Mouse (Mus musculus) layer of hippocampus, postnatal 14 days (tissue): ENCODE results near the gene Grk6. TPM values are rescaled to one million over a fixed set of nuclear protein-coding genes. Genes with fewer than 3 reads are reported as not detected.
A peak's percentile ranks its signal among the peaks of the same experiment; 100 is the strongest.

Experiments used
- DNase-seq, 2 experiments: peaks; one replicate each; pipeline ENCODE4 v3.0.0; 2021 to 2022; ENCODE audit warnings: low spot score in 2 of 2, mixed read lengths in 1 of 2
- long read RNA-seq, 2 experiments: library from polyadenylated mRNA; stranded (forward); transcript quantifications; one replicate each; pipeline ENCODE4 v2.0.0; 2021
- total RNA-seq, 2 experiments: library from RNA; stranded (reverse); gene quantifications; 2 replicates each; pipeline ENCODE4 v1.2.3; 2021

Gene Grk6
- 10 to 100 TPM; 74.2 to 76.8 TPM for total RNA-seq
- long read RNA-seq, experiment 1, transcript Grk6-203 (16 exons, 1,997 nt) = major isoform, 53 of 105 reads
- long read RNA-seq, experiment 1, transcript Grk6-201 (16 exons, 2,994 nt) = minor isoform, 21 of 105 reads
- long read RNA-seq, experiment 1, transcript Grk6-202 (16 exons, 2,169 nt) = minor isoform, 7 of 105 reads
- long read RNA-seq, experiment 1, partial matches to known transcripts = 6 of 105 reads
- long read RNA-seq, experiment 1, other reads (novel, unspliced or antisense) = 17 of 105 reads
- long read RNA-seq, experiment 2, transcript Grk6-201 (16 exons, 2,994 nt) = minor isoform, 27 of 135 reads
- long read RNA-seq, experiment 2, transcript Grk6-203 (16 exons, 1,997 nt) = major isoform, 74 of 135 reads
- long read RNA-seq, experiment 2, transcript Grk6-202 (16 exons, 2,169 nt) = minor isoform, 13 of 135 reads
- long read RNA-seq, experiment 2, partial matches to known transcripts = 6 of 135 reads
- long read RNA-seq, experiment 2, other reads (novel, unspliced or antisense) = 13 of 135 reads

DNA sequence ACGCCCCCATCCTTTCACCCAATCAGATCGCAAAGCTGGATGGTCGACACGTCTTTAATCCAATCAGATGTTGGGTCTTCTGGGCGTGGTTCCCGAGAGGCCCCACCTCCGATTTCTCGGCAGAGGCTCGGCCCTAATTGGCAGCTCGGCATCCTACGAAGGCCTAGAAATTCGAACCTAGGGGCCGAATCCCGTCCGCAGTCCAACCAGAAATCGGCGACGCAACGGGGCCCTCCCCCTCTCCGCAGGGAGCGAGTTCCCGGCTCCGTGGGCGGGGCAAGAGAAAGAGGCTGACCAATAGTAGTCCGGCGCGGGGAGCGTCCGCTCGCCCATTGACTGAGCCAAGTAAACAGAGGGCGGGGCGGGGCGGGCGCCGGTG, at the start of gene Grk6:
Gene Grk6 (plus strand): TSS at position 136 of the 379 bp plus-strand sequence.
- peak; percentile 99 to 100 for DNase-seq

DNA sequence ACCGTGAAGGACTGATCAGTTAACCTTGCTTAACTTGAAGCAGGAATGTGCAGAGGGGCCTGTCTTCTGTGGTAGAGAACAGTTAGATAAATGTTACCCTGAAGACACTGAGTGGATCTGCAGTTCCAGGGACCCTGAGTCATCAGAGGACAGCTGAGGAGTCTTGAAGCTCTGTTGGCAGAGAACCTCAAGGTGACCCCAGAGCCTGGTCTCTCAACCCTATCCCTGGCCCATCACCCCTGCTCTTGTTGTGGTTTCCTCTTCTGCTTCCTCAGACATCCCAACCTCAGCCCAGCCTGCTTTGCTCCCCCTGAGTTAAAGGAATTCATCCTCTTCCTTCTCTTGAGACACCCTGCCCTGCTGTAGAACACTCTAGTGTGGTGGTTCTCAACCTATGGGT, 46.8 kb upstream of the Grk6 start, which contains the start of gene Slc34a1:
Gene Slc34a1 (plus strand): TSS at position 100 of the 400 bp plus-strand sequence.
- DNase-seq = no peak

DNA sequence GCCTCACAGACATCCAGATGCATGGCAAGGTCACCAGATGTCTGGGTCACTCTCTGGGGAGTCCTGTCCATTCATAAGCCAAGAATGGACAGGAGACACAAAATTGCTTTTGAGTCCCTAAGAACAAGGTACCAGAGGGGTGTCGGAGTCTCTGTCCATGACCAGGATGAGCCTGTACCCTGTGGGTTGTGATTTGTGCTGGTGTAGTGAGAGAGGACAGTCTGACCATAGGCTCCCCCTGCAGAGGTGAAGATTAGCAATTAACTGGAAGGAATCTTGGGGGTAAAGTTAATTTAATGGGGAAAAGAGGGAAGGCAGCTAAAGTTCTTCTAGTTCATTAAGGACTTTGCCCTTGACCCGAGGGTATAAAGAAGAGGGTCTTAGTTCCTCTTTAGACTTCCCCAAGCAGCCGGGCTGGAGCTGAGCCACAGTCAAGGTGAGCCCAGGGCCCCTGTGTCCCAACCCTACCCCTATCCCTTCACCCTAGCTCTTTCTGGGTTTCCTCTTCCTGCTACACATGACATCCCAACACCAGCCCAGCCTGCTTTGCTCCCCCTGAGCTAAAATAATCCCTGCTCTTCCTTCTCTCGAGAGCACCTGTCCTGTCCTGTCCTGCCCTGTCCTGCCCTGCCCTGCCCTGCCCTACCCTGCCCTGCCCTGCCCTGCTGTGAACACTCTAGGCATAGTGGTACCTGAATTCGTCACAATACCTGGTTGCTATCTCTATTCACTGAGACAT, 45.4 kb upstream of the Grk6 start:
- no peak for DNase-seq

DNA sequence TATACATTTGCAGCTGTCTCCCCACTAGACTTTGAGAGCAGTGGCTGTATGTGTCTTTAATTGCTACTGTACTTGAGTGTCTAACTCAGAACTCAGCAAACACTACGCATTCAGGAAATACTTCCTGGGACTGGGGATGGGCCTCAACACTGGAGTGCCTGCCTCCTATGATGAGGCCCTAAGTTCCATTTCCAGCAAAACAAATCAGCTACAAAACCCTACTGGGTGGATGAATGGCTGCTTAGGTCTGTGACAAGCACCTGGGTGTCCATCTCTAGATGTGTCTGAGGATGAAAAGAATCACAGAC, 44.9 kb upstream of the Grk6 start:
- DNase-seq = no peak

DNA sequence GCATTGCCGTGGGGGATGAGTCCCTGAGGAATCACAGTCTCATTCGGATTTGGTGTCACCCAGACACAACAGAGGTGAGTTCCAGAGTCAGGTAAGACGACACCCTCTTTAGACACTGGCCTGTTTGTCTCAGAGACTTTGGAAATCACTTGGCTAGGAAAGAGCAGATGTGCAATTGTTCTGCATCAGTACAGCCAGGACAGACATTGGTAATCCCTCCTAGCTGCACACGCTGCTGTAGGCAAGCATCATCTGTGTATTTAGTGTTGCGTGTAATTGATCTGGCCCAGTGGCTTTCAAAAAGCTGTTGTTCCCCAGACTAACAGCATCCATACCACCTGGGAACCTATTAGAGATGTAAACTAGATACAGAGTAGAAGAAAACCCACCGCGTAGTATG, 41.6 kb upstream of the Grk6 start:
- no peak for DNase-seq

DNA sequence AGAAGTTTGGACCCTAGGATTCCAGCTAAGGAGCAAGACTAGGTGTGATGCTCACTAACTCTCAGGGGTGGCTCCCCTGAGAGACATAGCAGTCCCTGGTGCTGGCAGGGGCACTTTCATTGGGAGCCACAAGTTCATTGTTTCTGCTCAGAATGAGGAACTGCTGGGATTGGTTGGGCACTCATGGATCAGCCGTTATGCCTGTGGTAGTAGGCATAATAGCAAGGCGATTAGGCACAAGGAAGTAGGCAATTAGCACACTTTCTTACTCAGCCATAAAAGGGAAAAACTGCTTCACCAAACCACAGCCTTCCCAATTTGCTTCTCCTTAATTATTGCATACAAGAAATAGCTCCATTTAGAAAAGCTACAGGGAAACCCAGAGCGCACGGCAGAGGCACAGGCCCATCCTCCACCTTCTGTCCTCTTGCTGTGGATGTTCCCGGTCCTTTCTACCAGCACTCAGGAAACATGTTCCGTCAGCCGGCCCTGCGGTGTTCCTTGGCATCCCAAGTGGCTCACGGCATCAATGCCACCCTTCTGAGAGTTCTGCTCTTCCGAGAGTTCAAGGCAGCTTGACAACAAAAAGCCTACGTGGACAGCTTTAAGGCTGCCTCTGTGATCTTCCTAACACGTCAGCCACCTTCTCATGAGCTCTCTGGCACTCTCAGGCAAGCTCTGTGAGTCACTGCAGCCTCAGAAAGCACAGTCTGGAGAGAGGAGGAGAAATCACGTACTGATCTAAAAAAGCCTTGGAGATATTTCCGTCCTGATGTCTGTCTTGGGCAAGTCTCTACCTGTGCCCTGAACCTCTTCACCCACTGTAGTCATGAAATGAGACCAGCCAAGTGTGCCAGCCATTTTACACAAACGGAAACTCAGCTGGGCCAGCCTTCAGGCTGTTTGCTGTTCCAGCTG, 40.7 kb upstream of the Grk6 start:
- DNase-seq = no peak

DNA sequence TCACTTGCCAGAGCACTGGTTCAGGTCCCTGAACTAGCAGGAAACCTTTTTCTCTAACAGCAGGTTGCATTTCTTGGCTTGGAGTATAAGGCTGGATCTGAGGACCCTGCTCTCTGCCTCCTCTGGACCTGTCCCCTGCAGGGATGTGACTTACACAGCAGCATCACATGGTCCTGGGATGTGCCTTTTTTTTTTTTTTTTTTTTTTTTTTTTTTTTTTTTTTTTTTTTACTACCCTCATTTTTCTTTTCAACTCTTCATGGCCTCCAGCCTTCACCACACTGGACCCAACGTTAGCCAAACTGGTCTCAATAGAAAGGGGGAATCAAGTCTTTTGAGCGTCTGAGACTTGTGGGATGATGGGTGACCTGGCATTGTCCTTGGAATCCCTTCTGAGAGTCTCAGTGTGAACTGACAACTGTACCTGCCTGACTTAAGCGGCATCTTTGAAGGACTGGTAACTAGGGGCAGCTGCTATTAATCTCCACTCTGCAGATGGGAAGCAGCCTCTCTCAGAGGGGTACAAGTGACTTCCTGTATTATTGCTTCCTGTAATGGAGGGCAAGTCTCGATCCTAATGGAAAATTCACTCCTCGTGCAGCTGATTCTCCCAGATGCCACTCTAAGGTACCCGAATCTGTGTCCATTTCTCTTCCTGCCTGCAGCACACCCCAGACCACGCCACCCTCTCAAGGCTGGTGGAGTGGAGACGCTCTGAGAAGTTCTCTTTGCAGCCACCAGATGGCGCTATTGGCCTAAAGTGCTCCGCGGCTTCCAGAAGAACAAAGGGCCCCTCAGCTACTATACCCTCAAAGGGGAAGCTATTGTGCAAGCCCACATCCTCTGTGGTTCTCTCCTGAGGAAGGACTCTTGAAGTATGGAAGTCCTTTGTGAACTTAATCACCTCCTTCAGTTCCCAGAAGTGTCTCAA, 39.8 kb upstream of the Grk6 start:
- peak; percentile 83 for DNase-seq

DNA sequence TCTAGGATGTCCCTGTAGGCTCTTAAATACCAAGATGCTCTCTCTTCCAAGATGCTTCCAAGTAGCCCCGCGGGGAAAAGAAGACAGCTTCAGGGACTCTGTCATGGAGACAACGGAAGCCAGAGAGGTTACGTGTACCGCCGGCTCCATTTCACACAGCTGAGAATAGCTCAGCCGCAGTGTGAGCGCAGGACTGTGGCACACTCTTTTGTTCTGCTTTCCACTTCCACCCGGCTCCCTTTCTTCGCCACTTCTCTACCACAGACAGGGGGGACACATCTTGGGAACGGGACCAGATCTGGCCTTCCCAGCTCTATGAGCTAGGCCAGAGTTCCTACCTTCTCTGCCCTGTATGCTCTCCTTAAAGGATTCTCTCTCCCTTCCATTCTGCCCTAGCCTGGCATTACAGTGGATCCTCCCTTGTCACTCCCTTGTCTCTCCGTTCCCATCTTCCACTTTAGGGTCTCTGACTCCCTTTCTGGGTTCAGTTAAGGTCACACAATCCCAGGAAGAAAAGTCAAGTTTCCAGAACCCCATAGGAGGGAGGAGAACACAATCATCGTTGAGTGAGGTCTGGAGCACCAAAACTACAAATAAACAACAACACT, 39.0 kb upstream of the Grk6 start:
- no peak for DNase-seq

DNA sequence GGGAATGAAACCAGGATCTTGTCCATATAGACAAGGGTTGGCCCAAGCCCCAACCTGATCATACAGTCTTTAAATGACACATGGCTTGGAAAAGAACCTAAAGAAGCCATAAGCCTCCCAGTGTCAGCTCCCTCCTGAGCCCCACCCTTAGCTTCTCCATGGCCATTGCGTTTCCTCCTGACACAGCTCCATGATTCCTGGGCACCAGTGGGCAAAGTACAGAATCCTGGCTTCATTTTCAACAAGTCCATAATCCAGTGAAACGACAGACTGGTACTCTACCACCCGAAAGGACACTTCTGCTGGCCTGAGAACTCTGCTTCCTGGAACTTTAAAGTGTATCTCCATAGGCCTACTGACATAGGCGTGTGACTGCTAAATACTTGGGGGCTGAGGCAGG, 37.5 kb upstream of the Grk6 start:
- DNase-seq = no peak

DNA sequence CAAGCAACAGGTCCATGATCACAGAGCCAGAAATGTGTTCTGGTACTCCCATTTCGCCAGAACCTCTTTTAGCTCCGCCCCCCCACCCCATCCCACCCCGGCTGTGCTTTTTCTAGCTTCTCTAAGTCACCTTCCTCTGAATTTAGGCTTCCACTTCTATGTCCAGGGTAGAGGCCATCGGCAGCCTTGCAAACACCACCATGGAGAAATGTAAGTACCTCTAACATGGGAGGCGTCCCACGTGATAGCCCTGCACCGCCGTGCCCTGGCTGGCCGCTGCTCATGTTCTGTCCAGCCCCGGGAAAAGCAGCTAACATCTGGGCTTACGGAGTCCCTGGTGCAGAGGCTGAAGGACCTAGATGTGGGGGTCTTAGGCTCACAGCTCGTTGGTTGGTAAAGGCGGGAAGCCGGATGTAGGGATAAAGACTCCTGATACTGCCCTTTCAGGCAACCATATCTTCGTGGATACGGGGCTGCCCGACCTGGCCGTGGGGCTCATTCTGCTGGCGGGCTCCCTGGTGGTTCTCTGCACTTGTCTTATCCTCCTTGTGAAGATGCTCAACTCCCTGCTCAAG, 36.2 kb upstream of the Grk6 start:
- DNase-seq = no peak

DNA sequence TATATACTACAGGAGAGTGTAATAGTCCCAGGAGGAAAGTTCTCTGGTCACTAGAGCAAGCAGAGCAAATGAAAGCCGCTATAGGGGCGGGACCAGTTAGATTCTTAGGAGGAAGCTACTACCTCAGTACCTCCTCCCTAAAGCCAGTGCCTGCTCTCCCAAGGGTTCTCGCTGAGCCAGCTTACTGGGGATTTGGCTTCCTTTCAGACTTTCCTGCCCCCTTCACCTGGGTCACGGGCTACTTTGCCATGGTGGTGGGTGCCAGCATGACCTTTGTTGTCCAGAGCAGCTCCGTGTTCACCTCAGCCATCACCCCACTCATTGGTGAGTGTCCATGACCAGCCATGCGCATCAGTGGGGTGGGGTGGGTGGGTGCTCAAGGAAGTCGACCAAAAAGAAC, 33.0 kb upstream of the Grk6 start:
- no peak for DNase-seq

DNA sequence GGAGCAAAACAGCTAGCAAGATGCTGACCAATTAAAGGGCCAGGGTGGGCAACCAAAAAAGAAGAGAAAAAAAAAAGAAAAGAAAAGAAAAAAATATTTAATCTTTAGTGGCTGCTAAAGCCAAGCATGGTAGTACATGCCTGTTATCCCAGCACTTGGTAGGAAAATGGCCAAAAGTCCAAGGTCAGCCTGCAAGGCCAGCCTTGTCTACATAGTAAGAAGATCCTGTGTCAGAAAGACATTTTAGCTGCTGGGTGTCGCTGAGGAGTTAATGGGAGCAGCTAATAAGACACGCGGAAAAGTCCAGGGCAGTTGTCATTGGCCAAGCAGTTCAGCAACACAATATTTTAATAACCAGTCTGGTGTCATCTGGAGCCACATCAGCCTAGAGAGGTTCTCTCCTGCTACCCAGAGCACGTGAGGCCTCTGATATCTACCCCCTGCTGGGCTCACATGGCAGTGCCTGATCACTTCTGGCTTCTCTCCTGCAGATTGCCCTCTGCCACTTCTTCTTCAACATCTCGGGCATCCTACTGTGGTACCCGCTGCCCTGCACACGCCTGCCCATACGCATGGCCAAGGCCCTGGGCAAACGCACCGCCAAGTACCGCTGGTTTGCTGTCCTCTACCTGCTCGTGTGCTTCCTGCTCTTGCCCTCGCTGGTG, 32.1 kb upstream of the Grk6 start:
- no peak for DNase-seq

DNA sequence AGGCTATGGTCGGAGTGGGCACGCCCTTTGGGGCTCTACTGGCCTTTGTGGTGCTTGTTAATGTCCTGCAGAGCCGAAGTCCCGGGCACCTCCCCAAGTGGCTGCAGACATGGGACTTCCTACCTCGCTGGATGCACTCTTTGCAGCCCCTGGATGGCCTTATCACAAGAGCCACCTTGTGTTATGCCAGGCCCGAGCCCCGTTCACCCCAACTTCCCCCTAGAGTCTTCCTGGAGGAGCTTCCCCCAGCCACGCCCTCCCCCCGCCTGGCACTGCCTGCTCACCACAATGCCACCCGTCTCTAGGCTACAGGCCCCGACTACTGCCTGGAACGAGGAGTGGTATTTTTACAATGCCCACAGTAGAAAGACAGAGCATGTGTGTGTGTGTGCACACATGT, 31.5 kb upstream of the Grk6 start:
- DNase-seq = no peak

DNA sequence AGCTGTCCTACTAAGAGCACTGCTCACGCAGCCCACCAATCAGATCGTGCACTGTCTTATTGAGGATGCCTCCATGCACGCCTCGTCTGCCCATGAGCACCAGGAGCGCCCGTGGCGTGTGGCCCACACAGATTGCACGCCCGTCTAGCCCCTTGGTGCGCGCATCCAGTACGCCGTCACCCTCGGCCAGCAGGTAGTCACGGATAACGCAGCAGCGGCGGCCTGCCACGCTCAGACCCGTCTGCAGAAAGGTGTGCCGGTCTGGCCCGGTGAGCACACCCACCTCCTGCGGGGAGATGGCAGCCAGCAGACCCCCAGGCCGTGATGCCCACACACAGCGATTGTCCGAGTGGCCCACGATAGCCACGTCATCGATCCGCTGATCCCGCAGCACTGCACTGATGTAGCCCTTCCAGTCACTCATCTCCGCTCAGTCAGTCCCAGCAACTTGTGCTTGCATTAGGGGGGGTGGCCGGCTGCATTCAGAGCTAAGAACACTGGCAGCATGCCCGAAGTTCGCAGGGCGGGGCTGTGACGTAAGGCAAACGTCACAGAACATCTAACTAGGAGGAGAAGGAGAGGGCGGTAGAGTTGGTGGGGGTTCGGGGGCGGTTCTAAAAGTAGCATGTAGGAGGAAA, 30.0 kb upstream of the Grk6 start, which contains the start of gene Pfn3:
Gene Pfn3 (minus strand): TSS at position 490 of the 638 bp plus-strand sequence.
- DNase-seq = peak; percentile 45 to 72

DNA sequence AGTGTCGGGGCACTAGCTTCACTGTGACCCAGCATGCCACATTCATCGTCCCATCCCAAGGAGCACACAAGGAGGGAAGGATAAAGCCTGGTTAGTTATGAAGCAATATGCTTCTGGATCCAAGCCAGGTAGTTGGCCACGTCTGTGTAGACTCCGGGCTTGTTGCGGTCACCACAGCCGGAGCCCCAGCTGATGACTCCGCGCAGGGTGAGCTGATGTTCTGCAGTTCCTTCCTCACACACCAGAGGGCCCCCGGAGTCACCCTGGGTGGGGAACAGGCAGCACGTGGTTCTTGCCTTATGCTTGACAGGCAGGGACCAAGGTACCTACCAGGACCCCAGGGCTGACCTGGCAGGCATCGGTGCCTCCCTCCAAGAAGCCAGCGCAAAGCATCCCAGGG, 26.9 kb upstream of the Grk6 start:
- DNase-seq = peak; percentile 82 to 84

DNA sequence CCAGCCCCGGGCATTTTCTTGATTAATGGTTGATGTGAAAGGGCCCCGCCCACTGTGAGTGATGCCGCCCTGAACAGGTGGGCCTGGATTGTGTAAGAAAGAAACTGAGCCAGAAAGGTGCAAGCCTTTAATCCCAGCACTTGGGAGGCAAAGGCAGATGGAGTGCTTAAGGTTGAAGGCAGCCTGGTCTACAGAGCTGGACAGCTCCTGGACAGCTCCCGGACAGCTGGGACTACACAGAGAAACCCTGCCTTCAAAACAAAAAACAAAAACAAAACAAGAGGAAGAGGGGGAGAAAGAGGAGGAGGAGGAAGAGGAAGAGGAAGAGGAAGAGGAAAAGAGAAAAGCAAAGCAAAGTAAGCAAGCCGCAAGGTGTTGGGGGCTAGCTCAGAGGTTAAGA, 25.7 kb upstream of the Grk6 start:
- DNase-seq = no peak

DNA sequence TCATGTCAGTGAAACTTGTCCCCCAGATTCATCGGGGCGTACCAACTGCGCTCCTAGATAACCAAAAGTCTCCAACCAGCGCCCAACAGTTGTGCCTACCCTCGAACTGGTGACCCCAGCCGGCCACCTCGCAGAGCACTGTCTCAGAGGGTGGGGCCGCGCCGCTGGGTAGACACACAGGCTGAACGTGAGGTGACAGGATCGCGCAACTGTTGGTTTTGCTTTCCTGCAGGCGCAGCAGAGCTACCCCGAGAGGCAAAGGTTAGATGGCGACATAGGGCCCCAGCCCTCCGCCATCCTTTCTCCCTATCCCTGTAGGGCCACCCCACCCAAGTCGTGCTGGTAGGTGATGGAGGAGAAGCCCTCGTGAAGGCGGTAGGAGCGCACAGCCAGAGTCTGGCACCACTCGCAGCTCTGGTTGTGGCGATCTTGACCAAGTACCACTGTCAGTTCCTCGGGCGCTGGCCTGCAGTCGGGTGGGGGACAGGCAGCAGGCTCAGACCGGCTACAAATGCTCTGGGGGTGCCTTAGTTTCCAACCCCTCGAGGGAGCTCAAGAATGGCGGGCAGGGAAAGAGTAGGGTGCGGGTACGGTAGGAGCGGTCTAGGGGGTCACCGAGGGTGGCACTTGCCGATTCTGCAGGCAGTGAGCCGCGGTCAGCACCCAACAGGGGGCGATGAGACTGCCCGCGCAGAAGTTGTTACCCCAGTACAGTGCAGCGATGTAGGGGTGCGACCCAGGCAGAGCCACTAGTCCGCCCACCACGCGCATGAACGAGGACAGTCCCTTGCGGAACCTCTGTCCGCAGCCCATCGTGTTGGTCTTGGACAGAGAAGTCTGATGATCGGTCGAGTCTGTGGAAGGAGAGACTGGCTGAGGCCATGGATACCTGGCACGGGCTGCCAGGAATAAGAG, 24.6 kb upstream of the Grk6 start:
- DNase-seq = no peak
